Mouse (Mus musculus): Measurements from ENCODE around the gene Dhrs1. TPM values are rescaled to one million over a fixed set of nuclear protein-coding genes. Genes with fewer than 3 reads are reported as not detected.
"Not testable (repeated sequence)": the region's sequence is repeated elsewhere in the genome, so short reads cannot be mapped to it uniquely, and the experiment has no call there.

Dhrs1 gene
- polyA plus RNA-seq, 1 experiment = 63.7 TPM

GRCm38 (mm10) chr14:55762001-55762821, 16.7 kb upstream of the Dhrs1 start:
- no peaks in the 10 kb centered on the region for H3K79me3 ChIP-seq (ENCODE audit: low read depth)
- TF ChIP-seq USF1 (IDR thresholded peaks at IDR 0.05; ENCODE audit: low read depth) (no peak), CEBPB (IDR thresholded peaks at IDR 0.05; ENCODE audit: low read depth) (no peak), FOSL1 (IDR thresholded peaks at IDR 0.05; ENCODE audit: insufficient read depth, low read length, poor library complexity, severe bottlenecking) (no peak), MYOD1 (IDR thresholded peaks at IDR 0.05; ENCODE audit: control insufficient read depth, insufficient read length, low read depth) (no peak), MAX (IDR thresholded peaks at IDR 0.05) (no peak), MYOG (IDR thresholded peaks at IDR 0.05; ENCODE audit: control insufficient read depth, extremely low read depth, insufficient read length) (no peak), CTCF (IDR thresholded peaks at IDR 0.05; ENCODE audit: control insufficient read depth, insufficient read depth, insufficient read length) (no peak)
- H3K79me2 ChIP-seq (ENCODE audit: control insufficient read depth, insufficient read depth) = no peaks in the 10 kb centered on the region
- no peaks in the 10 kb centered on the region for H3K36me3 ChIP-seq (ENCODE audit: control insufficient read depth, insufficient read depth)
- H3K27me3 ChIP-seq (ENCODE audit: control insufficient read depth, insufficient read depth, insufficient read length) = peaks cover 39% of the 10 kb centered on the region
- H3ac ChIP-seq (ENCODE audit: control insufficient read depth, insufficient read length, low read depth) = no peak overlapping the region
- H3K4me3 ChIP-seq (ENCODE audit: insufficient read depth, poor library complexity, severe bottlenecking) = no peak overlapping the region

DNA sequence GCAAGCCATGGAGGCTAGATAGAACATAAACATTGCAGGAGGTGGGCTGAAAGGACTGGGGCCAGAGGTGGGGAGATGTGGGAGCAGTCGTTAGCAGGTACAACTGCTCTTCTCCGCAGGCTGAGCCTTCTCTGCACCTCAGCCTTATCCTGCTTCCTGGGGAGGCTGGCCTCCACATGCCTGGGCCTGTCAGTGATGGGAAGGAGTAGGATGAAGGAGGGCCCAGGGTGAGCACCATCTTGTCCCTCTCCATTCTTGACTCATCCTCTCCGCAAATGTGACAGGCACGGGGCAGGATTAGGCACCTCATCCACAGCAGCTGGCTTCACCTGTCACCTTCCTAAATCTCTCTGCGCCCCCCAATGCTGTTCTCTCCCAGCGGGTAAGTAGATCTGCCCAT, 15.7 kb upstream of the Dhrs1 start, which contains the start of gene Ltb4r2:
Gene Ltb4r2 (plus strand): TSS at position 266 of the 400 bp plus-strand sequence.
- Histone ChIP-seq H3K79me3 (ENCODE audit: low read depth) (no peaks in the 10 kb centered on the region), H3ac (ENCODE audit: control insufficient read depth, insufficient read length, low read depth) (no peak within 1 kb of the TSS), H3K4me3 (ENCODE audit: insufficient read depth, poor library complexity, severe bottlenecking) (no peak within 1 kb of the TSS), H3K79me2 (ENCODE audit: control insufficient read depth, insufficient read depth) (no peaks in the 10 kb centered on the region), H3K27me3 (ENCODE audit: control insufficient read depth, insufficient read depth, insufficient read length) (peaks cover 33% of the 10 kb centered on the region), H3K36me3 (ENCODE audit: control insufficient read depth, insufficient read depth) (peaks cover 2% of the 10 kb centered on the region)
- TF ChIP-seq MAX (IDR thresholded peaks at IDR 0.05) = no peak
- no peak for TF ChIP-seq MYOD1 (IDR thresholded peaks at IDR 0.05; ENCODE audit: control insufficient read depth, insufficient read length, low read depth)
- no peak for TF ChIP-seq CEBPB (IDR thresholded peaks at IDR 0.05; ENCODE audit: low read depth)
- TF ChIP-seq FOSL1 (IDR thresholded peaks at IDR 0.05; ENCODE audit: insufficient read depth, low read length, poor library complexity, severe bottlenecking) = no peak
- no peak for TF ChIP-seq USF1 (IDR thresholded peaks at IDR 0.05; ENCODE audit: low read depth)
- TF ChIP-seq CTCF (IDR thresholded peaks at IDR 0.05; ENCODE audit: control insufficient read depth, insufficient read depth, insufficient read length) = no peak
- TF ChIP-seq MYOG (IDR thresholded peaks at IDR 0.05; ENCODE audit: control insufficient read depth, extremely low read depth, insufficient read length) = no peak

DNA sequence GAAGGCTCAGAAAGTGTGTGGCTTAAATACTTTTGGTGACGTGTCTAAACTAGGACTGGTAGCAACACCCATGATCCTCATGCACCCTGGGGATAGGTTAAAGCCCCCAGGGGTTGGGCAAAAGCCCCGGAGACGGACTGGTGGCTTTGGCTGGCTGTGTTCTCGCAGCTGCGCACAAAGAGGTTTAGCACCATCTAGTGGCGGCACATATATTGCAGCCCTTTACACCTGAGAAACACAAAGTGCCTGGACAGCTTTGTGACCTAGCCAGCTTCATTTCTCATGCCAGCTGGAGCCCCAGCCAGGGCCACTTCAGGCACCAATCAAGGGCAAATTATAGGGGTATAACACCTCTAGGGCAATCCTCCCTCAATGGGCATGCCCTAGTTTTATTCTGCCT, 14.7 kb upstream of the Dhrs1 start:
- not testable (repeated sequence) for H3K79me3 ChIP-seq (ENCODE audit: low read depth); H3ac ChIP-seq (ENCODE audit: control insufficient read depth, insufficient read length, low read depth); H3K4me3 ChIP-seq (ENCODE audit: insufficient read depth, poor library complexity, severe bottlenecking); H3K79me2 ChIP-seq (ENCODE audit: control insufficient read depth, insufficient read depth)
- TF ChIP-seq MAX (IDR thresholded peaks at IDR 0.05) (peak; percentile 29), CTCF (IDR thresholded peaks at IDR 0.05; ENCODE audit: control insufficient read depth, insufficient read depth, insufficient read length) (peak; percentile 65)
- Histone ChIP-seq H3K27me3 (ENCODE audit: control insufficient read depth, insufficient read depth, insufficient read length) (peaks cover 26% of the 10 kb centered on the region), H3K36me3 (ENCODE audit: control insufficient read depth, insufficient read depth) (peaks cover 10% of the 10 kb centered on the region)

DNA sequence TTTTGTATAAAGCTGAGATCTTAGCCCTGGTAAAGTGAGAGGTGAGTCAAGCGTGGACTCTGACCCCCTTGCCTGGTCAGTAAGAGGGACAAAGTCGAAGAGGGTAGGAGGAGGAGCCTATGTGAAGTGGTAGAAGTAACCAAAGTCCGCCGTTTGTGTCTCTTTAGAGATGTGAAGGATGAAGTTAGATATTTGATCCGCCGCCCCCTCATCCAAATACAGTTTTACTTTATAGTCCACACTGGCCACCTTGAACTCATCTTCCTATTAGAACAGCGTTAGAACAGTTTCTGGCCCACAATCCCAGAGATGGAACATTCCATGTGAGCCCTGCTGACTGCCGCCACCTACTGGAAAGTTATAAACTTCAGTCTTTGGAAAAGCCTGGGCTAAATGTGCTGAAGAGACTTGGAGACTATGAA, 12.9 kb upstream of the Dhrs1 start, which contains the start of gene Cideb:
Gene Cideb (minus strand): TSS at position 96 of the 422 bp plus-strand sequence.
- H3K4me3 ChIP-seq (ENCODE audit: insufficient read depth, poor library complexity, severe bottlenecking) = no peak within 1 kb of the TSS
- H3K79me3 ChIP-seq (ENCODE audit: low read depth) = no peaks in the 10 kb centered on the region
- no peaks in the 10 kb centered on the region for H3K79me2 ChIP-seq (ENCODE audit: control insufficient read depth, insufficient read depth)
- no peak within 1 kb of the TSS for H3ac ChIP-seq (ENCODE audit: control insufficient read depth, insufficient read length, low read depth)
- peaks cover 28% of the 10 kb centered on the region for H3K36me3 ChIP-seq (ENCODE audit: control insufficient read depth, insufficient read depth)
- TF ChIP-seq CTCF (IDR thresholded peaks at IDR 0.05; ENCODE audit: control insufficient read depth, insufficient read depth, insufficient read length) = peak; percentile 26
- TF ChIP-seq MYOD1 (IDR thresholded peaks at IDR 0.05; ENCODE audit: control insufficient read depth, insufficient read length, low read depth) = no peak
- TF ChIP-seq USF1 (IDR thresholded peaks at IDR 0.05; ENCODE audit: low read depth) = no peak
- H3K27me3 ChIP-seq (ENCODE audit: control insufficient read depth, insufficient read depth, insufficient read length) = peaks cover 19% of the 10 kb centered on the region

- H3ac ChIP-seq (ENCODE audit: control insufficient read depth, insufficient read length, low read depth) = no peak overlapping the region
Measured at GRCm38 (mm10) chr14:55757566-55757965, 12.1 kb upstream of the Dhrs1 start.

More at GRCm38 (mm10) chr14:55757566-55757965, 12.1 kb upstream of the Dhrs1 start:
- Histone ChIP-seq H3K79me2 (ENCODE audit: control insufficient read depth, insufficient read depth) (no peaks in the 10 kb centered on the region), H3K27me3 (ENCODE audit: control insufficient read depth, insufficient read depth, insufficient read length) (peaks cover 14% of the 10 kb centered on the region), H3K79me3 (ENCODE audit: low read depth) (no peaks in the 10 kb centered on the region), H3K36me3 (ENCODE audit: control insufficient read depth, insufficient read depth) (peaks cover 36% of the 10 kb centered on the region), H3K4me3 (ENCODE audit: insufficient read depth, poor library complexity, severe bottlenecking) (no peak overlapping the region)
- TF ChIP-seq USF1 (IDR thresholded peaks at IDR 0.05; ENCODE audit: low read depth) = no peak
- TF ChIP-seq MAX (IDR thresholded peaks at IDR 0.05) = no peak
- no peak for TF ChIP-seq FOSL1 (IDR thresholded peaks at IDR 0.05; ENCODE audit: insufficient read depth, low read length, poor library complexity, severe bottlenecking)
- TF ChIP-seq MYOD1 (IDR thresholded peaks at IDR 0.05; ENCODE audit: control insufficient read depth, insufficient read length, low read depth) = no peak
- no peak for TF ChIP-seq MYOG (IDR thresholded peaks at IDR 0.05; ENCODE audit: control insufficient read depth, extremely low read depth, insufficient read length)
- no peak for TF ChIP-seq CEBPB (IDR thresholded peaks at IDR 0.05; ENCODE audit: low read depth)
- TF ChIP-seq CTCF (IDR thresholded peaks at IDR 0.05; ENCODE audit: control insufficient read depth, insufficient read depth, insufficient read length) = no peak
